Mouse (Mus musculus) adrenal gland, postnatal 36 days (tissue): ENCODE results near the gene Mn1. TPM values are rescaled to one million over a fixed set of nuclear protein-coding genes. Genes with fewer than 3 reads are reported as not detected.

ENCODE experiments used
- DNase-seq, 2 experiments: peaks; one replicate each; pipeline ENCODE4 v3.0.0; 2021; ENCODE audit warnings: mixed read lengths in 1 of 2
- total RNA-seq, 2 experiments: library from RNA; stranded (reverse); gene quantifications; 2 replicates each; pipeline ENCODE4 v1.2.3; 2021

The Mn1 gene
- total RNA-seq, 2 experiments from 2014 or later, result 3.2 to 4.7 TPM

DNA sequence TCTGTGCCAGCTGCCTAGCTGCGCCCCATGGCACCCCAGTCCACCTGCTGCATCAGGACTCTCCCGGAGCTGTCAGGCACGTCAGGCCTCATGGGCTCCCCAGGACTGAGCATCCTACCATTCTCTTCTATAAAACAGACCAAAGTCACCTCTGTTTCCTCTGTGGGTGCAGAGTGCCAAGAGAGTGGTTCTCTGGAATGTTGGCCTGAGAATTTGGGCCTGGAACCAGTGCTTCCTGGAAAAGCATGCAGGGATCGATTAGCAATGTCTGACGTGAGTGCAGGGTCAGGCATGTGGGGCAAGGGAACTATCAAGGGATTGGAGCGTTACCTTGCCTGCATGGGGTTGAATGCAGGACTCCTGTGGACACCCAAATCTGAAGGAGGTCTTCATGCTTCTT is 59.0 kb downstream of the Mn1 start:
- DNase-seq, result no peak

DNA sequence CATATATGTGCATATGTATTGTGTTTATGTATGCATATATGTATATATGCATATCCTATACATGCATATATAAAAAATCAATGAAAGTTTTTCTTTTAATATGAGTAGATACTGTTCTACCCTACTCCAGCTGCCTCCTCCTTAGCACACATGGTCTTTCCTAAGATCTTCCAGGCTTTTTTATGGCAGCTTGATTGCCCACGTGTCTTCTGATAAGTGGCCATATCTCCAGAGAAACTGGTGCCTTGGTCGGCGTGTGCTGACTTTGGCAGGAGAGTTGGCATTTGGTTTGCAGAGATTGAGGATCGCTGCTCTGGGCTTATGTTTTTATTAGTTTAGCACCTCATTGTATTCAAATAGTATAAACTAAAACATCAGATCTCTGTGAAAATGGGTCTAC is 68.7 kb downstream of the Mn1 start:
- DNase-seq, result no peak

DNA sequence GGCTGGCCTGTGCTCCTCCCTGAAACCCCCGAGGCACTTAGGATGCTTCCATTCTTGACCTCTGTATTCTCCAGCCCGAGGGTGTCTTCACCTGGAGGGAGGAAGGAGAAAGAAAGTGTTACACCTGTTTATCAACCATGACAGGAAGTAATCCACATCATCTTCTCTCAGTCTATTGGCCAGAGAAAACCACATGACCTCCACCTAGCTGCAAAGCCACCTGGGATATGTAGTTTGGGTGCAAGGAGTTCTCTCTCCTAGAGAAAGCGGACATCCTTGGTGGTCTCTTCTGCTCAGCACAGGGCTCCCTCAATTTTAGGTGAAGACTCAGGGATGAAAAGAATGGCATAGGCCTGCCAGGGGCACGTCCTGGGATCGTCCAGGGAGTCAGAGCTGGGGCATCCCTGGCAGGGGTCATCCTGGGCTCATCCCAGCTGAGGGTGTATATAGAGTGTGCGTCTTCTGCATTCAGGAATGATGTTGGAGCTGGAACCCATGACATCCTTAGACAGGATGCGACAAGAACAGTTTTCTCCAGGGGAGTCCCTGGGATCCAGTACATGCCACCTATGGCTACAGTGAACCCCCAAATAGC is 72.0 kb downstream of the Mn1 start:
- DNase-seq, result no peak

DNA sequence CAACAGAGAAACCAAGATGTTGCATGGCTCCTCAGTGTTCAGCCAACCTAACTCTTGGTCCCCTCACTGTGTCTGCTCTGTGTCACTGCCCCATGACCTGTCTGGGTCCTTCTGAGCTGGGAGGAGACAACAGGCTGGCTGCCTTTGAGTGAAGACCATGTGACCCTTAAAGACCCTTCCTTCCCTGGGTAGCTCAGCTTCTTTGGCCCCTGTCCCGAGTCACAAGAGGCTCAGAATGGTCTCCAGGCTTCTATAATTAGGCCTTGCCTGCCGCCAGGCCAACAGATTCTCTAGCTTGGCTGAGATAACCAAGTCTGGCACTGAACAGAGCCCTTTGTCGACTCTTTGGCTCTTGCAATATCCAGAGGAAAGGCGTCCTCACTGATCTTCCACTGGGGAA is 73.4 kb downstream of the Mn1 start:
- no peak for DNase-seq

DNA sequence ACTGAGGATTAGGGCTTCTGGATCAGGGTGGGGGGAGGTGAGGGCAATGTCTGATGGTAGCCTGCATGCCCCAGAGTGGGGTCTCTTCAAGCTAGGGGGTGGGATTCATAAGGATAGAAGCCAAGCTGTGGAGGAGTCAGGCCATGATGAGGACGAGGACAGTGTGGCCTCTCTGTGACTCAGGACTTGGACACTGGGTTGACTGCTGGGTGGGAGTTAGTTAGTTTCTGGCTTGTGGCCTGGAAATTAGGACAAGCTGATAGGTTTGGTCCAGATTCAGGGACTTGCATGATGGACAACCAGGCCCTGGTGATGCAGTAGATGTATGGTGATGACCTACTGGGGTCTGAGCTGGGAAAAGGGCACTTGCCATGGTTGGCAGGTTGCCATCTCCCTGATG is 74.3 kb downstream of the Mn1 start:
- no peak for DNase-seq

DNA sequence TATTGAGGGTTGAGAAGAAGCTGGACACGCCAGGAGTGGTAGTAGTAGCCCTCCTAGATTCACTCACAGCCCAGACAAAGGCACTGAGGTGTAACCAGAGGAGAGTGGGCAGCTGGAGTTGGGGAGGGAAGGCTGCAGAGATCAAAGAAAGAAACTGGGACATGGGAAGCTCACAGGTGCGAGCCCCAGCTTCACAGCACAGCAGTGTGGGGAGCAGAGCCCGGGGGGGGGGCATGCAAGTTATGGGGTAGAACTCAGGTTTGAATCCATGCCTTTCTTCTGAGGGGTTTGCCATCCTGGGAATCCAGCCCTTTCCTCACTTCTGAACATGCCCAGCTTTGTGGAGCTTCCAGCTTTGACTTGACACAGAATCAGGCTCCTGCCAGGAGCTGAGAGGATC is 82.9 kb downstream of the Mn1 start:
- DNase-seq, result no peak

DNA sequence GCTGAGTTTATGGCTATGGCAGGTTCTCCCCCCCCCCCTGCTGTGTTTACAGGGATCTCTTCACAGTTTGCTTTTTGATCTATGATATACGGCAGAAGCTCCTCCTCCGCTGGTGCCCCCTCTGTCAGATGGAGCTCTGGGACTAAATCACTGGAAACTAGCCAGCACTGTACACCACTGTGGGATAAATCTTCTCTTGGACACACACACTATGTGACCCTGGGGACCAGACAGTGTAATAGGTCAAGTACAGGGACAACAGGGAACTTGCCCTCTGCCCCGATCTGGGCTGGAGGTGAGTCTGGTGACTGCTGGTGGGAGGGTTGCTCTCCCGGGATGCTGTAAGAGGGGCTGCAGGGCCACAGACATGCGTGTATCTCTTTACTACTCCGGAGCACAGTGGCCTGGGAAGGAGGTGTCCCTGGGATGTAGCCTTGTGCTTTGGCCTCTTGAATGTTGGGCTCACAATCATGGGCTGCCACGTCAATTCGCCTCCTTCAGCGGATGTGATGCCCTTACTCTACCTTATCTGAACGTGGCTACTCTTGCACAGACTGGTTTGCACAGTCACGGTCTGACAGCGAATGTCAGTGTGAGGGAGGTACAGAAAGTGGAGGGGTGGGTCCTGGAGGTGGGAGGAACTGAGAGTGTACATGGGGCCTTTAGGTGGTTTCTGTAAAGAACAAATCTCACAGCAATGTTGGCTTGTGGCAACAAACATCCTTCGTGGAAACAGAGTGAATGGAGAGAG is 84.7 kb downstream of the Mn1 start:
- DNase-seq, result no peak

DNA sequence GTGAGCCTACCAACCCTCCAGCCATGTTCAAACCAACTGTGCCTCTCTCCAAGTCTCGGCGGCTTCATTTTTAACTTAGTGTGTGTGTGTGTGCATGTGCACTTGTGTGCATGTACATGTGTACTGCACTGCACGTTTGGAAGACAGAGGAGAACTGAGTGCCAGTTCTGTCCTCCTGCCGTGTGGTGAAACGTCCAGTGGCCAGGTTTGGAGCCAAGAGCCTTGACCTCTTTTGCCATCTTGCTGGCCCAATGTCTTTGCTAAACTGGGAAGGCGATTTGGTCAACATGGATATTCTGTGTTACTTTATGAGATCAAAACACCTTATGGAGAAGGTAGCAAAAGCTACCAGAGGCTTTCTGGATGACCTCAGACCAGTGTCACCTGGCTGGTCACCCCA is 88.1 kb downstream of the Mn1 start:
- DNase-seq, result peak in 1 of 2 experiments; percentile 11

DNA sequence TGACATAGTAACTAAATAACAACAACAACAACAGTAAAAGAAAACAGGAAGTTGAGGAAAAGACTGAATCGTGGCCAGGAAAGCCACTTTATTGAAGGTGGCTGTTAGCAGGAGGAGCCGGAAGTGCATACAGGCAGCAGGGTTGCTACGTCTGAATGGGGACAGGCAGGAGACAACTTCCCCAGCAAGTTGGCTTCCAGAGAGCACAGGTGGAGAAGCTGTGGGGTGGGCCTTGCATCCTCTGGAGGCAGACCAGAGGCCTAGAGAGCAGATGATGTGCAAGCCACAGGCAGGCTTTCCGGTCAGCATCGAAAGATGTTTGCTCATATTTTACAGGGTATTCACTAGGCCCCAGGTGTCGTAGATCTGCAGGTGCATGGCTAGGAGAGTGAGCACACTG is 88.7 kb downstream of the Mn1 start:
- DNase-seq, result no peak

DNA sequence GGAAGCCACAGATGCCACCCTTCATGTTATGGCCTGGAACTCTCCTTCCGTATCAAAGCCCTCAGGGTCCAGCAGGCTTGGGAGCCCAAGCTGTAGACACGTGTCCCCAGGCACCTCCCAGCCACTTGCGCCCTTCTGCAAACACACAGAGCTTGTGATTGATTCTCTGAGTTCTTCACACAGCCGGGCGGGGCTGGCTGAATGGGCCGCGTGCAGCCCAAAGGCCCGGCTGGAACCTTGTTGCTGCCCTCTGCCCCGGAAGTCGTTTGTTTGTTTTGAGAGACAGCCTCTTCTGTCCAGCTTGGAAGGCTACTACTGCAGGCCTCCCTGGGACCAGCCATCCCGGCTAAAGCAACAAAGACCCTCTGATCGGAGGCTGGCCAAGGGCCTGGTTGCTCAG is 89.2 kb downstream of the Mn1 start:
- peak; percentile 40 to 70 for DNase-seq

Other genes with a start within 250 kb of the Mn1 start
- gene Pitpnb, start 86.6 kb upstream of the Mn1 start, total RNA-seq, result 10 to 100 TPM; 74.2 to 74.8 TPM